Mouse (Mus musculus) ES-Bruce4 (cell line): ENCODE results near the gene Abca17. TPM values are rescaled to one million over a fixed set of nuclear protein-coding genes. Genes with fewer than 3 reads are reported as not detected.
A peak's percentile ranks its signal among the peaks of the same experiment; 100 is the strongest.

Source experiments
- H3K27ac ChIP-seq: 2 replicates; pipeline ENCODE4 v1.5.1; 2012; ENCODE audit warnings: low read length, inconsistent platforms; ENCODE audit not compliant: insufficient read depth
- H3K27me3 ChIP-seq: 2 replicates; pipeline ENCODE4 v1.6.1; 2012; ENCODE audit warnings: mild to moderate bottlenecking, low read length, inconsistent platforms; ENCODE audit not compliant: control insufficient read depth, poor library complexity, insufficient read depth, severe bottlenecking
- H3K36me3 ChIP-seq: 2 replicates; pipeline ENCODE4 v1.6.1; 2012; ENCODE audit warnings: inconsistent platforms, mild to moderate bottlenecking, low read length, moderate library complexity; ENCODE audit not compliant: control insufficient read depth, poor library complexity, insufficient read depth, severe bottlenecking
- H3K4me1 ChIP-seq: one replicate; pipeline ENCODE4 v1.8.1; 2011; ENCODE audit warnings: low read length; ENCODE audit not compliant: control insufficient read depth, insufficient read depth
- H3K4me3 ChIP-seq: 2 replicates; pipeline ENCODE4 v1.5.1; 2011; ENCODE audit warnings: low read depth, mild to moderate bottlenecking, low read length
- H3K9ac ChIP-seq: 2 replicates; pipeline ENCODE4 v1.6.1; 2012; ENCODE audit warnings: low read depth, mild to moderate bottlenecking, inconsistent platforms; ENCODE audit not compliant: poor library complexity, severe bottlenecking
- H3K9me3 ChIP-seq: replicated peaks from 2 replicates; pipeline ENCODE4 v1.6.1; 2012; ENCODE audit warnings: mild to moderate bottlenecking, low read length, inconsistent platforms; ENCODE audit not compliant: control insufficient read depth, poor library complexity, insufficient read depth, severe bottlenecking
- CTCF ChIP-seq: IDR thresholded peaks from one replicate; pipeline ENCODE4 v1.8.1; 2011; ENCODE audit warnings: low read depth, low read length
- EP300 ChIP-seq: IDR thresholded peaks from 2 replicates; pipeline ENCODE4 v1.6.1; 2011; ENCODE audit warnings: low read depth, low read length; ENCODE audit not compliant: insufficient read depth
- POLR2A ChIP-seq: IDR thresholded peaks from one replicate; pipeline ENCODE4 v1.8.1; 2011; ENCODE audit warnings: low read length; ENCODE audit not compliant: insufficient read depth
- polyA plus RNA-seq: library from polyadenylated mRNA; stranded (reverse); fragments of >200 nt; gene quantifications from 2 replicates; pipeline ENCODE4 v1.2.4, GENCODE M21; 2011; ENCODE audit warnings: low read depth; ENCODE audit not compliant: missing spikeins, insufficient read depth, insufficient read length

Gene Abca17
- polyA plus RNA-seq, 1 experiment: not detected

- Histone ChIP-seq H3K27ac (no peak overlapping the region), H3K9me3 (no peaks in the 10 kb centered on the region), H3K4me3 (no peak overlapping the region), H3K36me3 (no peaks in the 10 kb centered on the region), H3K9ac (no peak overlapping the region), H3K4me1 (no peaks in the 10 kb centered on the region), H3K27me3 (no peaks in the 10 kb centered on the region)
- TF ChIP-seq POLR2A: no peak
- TF ChIP-seq CTCF: no peak
- TF ChIP-seq EP300: no peak
Measured at GRCm38 (mm10) chr17:24288477-24288876, 62.4 kb downstream of the Abca17 start.

DNA sequence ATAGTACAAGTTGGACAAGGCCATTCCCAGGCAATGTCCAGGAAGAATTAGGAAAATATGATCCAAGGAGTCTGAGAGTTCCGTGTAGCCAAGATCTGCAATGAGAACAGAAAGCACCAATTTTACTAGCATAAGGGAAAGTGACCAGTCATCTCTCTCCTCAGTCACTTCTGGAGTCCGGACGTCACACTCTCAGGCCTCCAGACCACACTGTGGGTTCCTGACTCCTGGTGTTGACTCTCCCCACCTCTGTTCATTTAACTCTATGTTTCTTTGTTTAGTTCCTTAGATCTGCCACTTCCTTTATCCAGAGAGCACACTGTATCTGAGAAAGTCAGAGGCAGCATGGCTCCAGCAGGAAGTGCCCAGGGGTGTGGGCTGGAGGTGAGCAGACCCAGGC, 65.2 kb downstream of the Abca17 start:
- Histone ChIP-seq H3K36me3 (no peaks in the 10 kb centered on the region), H3K9me3 (no peaks in the 10 kb centered on the region), H3K9ac (no peak overlapping the region), H3K4me3 (no peak overlapping the region), H3K27me3 (no peaks in the 10 kb centered on the region), H3K27ac (no peak overlapping the region), H3K4me1 (no peaks in the 10 kb centered on the region)
- TF ChIP-seq POLR2A: no peak
- TF ChIP-seq CTCF: no peak
- no peak for TF ChIP-seq EP300

GRCm38 (mm10) chr17:24283266-24283818, 67.5 kb downstream of the Abca17 start:
- no peak for TF ChIP-seq CTCF
- no peak for TF ChIP-seq POLR2A
- TF ChIP-seq EP300: no peak
- Histone ChIP-seq H3K4me3 (no peak overlapping the region), H3K27ac (no peak overlapping the region), H3K9me3 (no peaks in the 10 kb centered on the region), H3K9ac (no peak overlapping the region), H3K4me1 (no peaks in the 10 kb centered on the region), H3K36me3 (no peaks in the 10 kb centered on the region), H3K27me3 (no peaks in the 10 kb centered on the region)

- Histone ChIP-seq H3K9me3 (no peaks in the 10 kb centered on the region), H3K27ac (no peak overlapping the region), H3K9ac (no peak overlapping the region), H3K4me1 (no peaks in the 10 kb centered on the region), H3K36me3 (no peaks in the 10 kb centered on the region), H3K4me3 (no peak overlapping the region), H3K27me3 (no peaks in the 10 kb centered on the region)
- TF ChIP-seq CTCF (peak; percentile 51), POLR2A (no peak)
Measured at GRCm38 (mm10) chr17:24282637-24283036, 68.2 kb downstream of the Abca17 start.

GRCm38 (mm10) chr17:24279907-24280306, 71.0 kb downstream of the Abca17 start:
- H3K9ac ChIP-seq: no peak overlapping the region
- peaks cover 4% of the 10 kb centered on the region; the same call in 1 of the 2 replicates for H3K9me3 ChIP-seq
- no peaks in the 10 kb centered on the region for H3K4me1 ChIP-seq

DNA sequence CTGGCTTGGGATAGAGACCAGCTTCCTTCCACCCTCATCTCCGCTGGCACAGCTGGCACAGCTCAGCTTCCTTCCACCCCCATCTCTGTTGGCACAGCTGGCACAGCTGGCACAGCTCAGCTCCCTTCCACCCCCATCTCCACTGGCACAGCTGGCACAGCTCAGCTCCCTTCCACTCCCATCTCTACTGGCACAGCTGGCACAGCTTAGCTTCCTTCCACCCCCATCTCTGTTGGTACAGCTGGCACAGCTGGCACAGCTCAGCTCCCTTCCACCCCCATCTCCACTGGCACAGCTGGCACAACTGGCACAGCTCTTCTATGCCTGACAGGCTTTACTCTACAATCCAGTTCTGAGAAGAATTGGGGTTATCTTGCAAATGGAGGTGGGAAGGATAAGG, 83.7 kb downstream of the Abca17 start:
- no peaks in the 10 kb centered on the region for H3K36me3 ChIP-seq
- no peak overlapping the region for H3K4me3 ChIP-seq
- H3K27ac ChIP-seq: no peak overlapping the region
- H3K27me3 ChIP-seq: no peaks in the 10 kb centered on the region
- TF ChIP-seq POLR2A (no peak), EP300 (no peak), CTCF (no peak)
- no peaks in the 10 kb centered on the region for H3K4me1 ChIP-seq
- H3K9ac ChIP-seq: no peak overlapping the region
- H3K9me3 ChIP-seq: no peaks in the 10 kb centered on the region

More at GRCm38 (mm10) chr17:24279907-24280306, 71.0 kb downstream of the Abca17 start:
- Histone ChIP-seq H3K36me3 (no peaks in the 10 kb centered on the region), H3K27me3 (no peaks in the 10 kb centered on the region), H3K27ac (no peak overlapping the region), H3K4me3 (no peak overlapping the region)
- TF ChIP-seq EP300 (no peak), CTCF (no peak), POLR2A (no peak)

GRCm38 (mm10) chr17:24264766-24265165, 86.1 kb downstream of the Abca17 start:
- TF ChIP-seq EP300: no peak
- TF ChIP-seq POLR2A: no peak
- TF ChIP-seq CTCF: no peak
- Histone ChIP-seq H3K9ac (no peak overlapping the region), H3K4me3 (no peak overlapping the region), H3K27ac (no peak overlapping the region), H3K9me3 (no peaks in the 10 kb centered on the region), H3K27me3 (no peaks in the 10 kb centered on the region), H3K4me1 (no peaks in the 10 kb centered on the region), H3K36me3 (no peaks in the 10 kb centered on the region)
